Mouse (Mus musculus) liver (tissue): ENCODE results near the gene Aldh1l1.
"Not testable (repeated sequence)": the region's sequence is repeated elsewhere in the genome, so short reads cannot be mapped to it uniquely, and the experiment has no call there.

Experiments
- DNase-seq: peaks from one replicate; pipeline ENCODE4 v3.0.0-alpha.2; 2020; ENCODE audit warnings: mixed read lengths

Aldh1l1 gene

GRCm38 (mm10) chr6:90624184-90624583 is 138.0 kb downstream of the Aldh1l1 start:
- peak; percentile 76 for DNase-seq

GRCm38 (mm10) chr6:90624733-90625132 is 138.5 kb downstream of the Aldh1l1 start:
- DNase-seq, result peak; percentile 89

- peak; percentile 50 for DNase-seq
Observed at GRCm38 (mm10) chr6:90625207-90625994, 139.2 kb downstream of the Aldh1l1 start.

GRCm38 (mm10) chr6:90627556-90627955 is 141.3 kb downstream of the Aldh1l1 start:
- no peak for DNase-seq

GRCm38 (mm10) chr6:90629506-90629905 is 143.3 kb downstream of the Aldh1l1 start:
- DNase-seq, result no peak

GRCm38 (mm10) chr6:90630427-90630826 is 144.2 kb downstream of the Aldh1l1 start:
- DNase-seq, result no peak

GRCm38 (mm10) chr6:90632526-90632925 is 146.3 kb downstream of the Aldh1l1 start:
- not testable (repeated sequence) for DNase-seq

- no peak for DNase-seq
Observed at GRCm38 (mm10) chr6:90635081-90635480, 148.9 kb downstream of the Aldh1l1 start.

GRCm38 (mm10) chr6:90635611-90636010 is 149.4 kb downstream of the Aldh1l1 start:
- no peak for DNase-seq

GRCm38 (mm10) chr6:90643057-90643456 is 156.8 kb downstream of the Aldh1l1 start:
- DNase-seq, result no peak

- no peak for DNase-seq
Observed at GRCm38 (mm10) chr6:90644965-90645364, 158.7 kb downstream of the Aldh1l1 start.

- DNase-seq, result no peak
Observed at GRCm38 (mm10) chr6:90648391-90648790, 162.2 kb downstream of the Aldh1l1 start.

- DNase-seq, result no peak
Observed at GRCm38 (mm10) chr6:90649279-90649678, 163.1 kb downstream of the Aldh1l1 start.
